Mouse (Mus musculus): Measurements from ENCODE around the gene Ngrn. TPM values are rescaled to one million over a fixed set of nuclear protein-coding genes. Genes with fewer than 3 reads are reported as not detected.

The Ngrn gene
- polyA plus RNA-seq, 1 experiment = 31.1 TPM

DNA sequence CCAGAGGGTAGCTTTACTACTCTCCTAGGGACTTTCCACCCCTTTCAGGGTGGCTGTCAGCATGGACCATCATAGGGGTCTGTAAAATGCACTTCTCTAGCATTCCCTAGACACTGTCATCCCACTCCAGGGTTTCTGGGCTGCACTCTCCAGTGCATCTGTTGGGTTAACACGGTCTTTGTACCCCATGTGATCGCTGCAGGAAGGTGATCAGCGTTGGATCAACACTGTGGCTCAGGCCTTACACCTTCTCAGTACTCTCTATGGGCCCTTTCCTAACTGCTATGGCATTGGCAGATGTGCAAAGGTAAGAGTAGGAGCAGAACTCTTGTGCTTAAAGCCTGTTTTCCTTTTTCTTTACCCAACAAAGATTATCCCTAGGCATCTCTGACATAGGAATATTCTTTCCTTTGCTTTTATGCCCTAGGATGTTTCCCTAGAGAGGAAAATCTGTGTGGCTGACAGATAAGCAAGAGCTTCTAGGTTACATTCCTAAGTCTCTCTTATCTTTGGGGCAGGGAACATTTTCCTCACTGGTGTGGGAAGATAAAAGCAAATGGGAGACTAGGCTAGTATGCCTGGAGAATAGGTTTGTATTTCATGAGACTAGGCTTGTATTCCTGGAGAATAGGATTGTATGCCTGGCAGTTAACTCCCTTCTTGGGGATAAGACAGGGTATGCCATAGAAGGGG is 22.4 kb downstream of the Ngrn start:
- Histone ChIP-seq H3ac (ENCODE audit: control insufficient read depth, insufficient read length, low read depth) (no peak overlapping the region), H3K79me2 (ENCODE audit: control insufficient read depth, insufficient read depth) (no peaks in the 10 kb centered on the region), H3K79me3 (ENCODE audit: low read depth) (no peaks in the 10 kb centered on the region), H3K27me3 (ENCODE audit: control insufficient read depth, insufficient read depth, insufficient read length) (no peaks in the 10 kb centered on the region), H3K36me3 (ENCODE audit: control insufficient read depth, insufficient read depth) (peaks cover 37% of the 10 kb centered on the region), H3K4me3 (ENCODE audit: insufficient read depth, poor library complexity, severe bottlenecking) (no peak overlapping the region)
- TF ChIP-seq CTCF (IDR thresholded peaks at IDR 0.05; ENCODE audit: control insufficient read depth, insufficient read depth, insufficient read length) (no peak), USF1 (IDR thresholded peaks at IDR 0.05; ENCODE audit: low read depth) (no peak), FOSL1 (IDR thresholded peaks at IDR 0.05; ENCODE audit: insufficient read depth, low read length, poor library complexity, severe bottlenecking) (no peak), MYOG (IDR thresholded peaks at IDR 0.05; ENCODE audit: control insufficient read depth, extremely low read depth, insufficient read length) (no peak), CEBPB (IDR thresholded peaks at IDR 0.05; ENCODE audit: low read depth) (no peak), MAX (IDR thresholded peaks at IDR 0.05) (no peak), MYOD1 (IDR thresholded peaks at IDR 0.05; ENCODE audit: control insufficient read depth, insufficient read length, low read depth) (no peak)

DNA sequence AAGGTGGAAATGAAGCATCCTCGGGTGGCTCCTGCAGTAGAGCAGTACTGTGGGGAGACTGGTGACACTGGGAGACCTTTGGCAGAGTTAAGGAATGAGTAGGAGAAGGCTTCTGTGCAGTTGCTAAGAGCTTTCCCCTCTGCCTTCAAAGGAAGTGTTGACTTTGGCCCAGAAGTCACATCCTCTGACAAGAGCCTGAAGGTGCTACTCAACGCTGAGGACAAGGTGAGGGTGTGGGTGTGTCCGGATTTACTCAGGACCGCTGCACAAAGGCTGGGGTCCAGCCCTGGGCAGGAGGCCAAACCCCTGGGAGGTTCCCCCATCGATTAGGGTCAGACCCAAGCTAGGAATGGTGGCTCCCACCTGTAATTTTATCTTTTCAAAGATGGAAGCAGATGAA is 23.4 kb downstream of the Ngrn start:
- H3K4me3 ChIP-seq (ENCODE audit: insufficient read depth, poor library complexity, severe bottlenecking) = no peak overlapping the region
- no peaks in the 10 kb centered on the region for H3K27me3 ChIP-seq (ENCODE audit: control insufficient read depth, insufficient read depth, insufficient read length)
- no peaks in the 10 kb centered on the region for H3K79me2 ChIP-seq (ENCODE audit: control insufficient read depth, insufficient read depth)
- H3ac ChIP-seq (ENCODE audit: control insufficient read depth, insufficient read length, low read depth) = no peak overlapping the region
- H3K36me3 ChIP-seq (ENCODE audit: control insufficient read depth, insufficient read depth) = peaks cover 27% of the 10 kb centered on the region
- H3K79me3 ChIP-seq (ENCODE audit: low read depth) = no peaks in the 10 kb centered on the region
- no peak for TF ChIP-seq MYOG (IDR thresholded peaks at IDR 0.05; ENCODE audit: control insufficient read depth, extremely low read depth, insufficient read length)
- no peak for TF ChIP-seq MAX (IDR thresholded peaks at IDR 0.05)
- no peak for TF ChIP-seq MYOD1 (IDR thresholded peaks at IDR 0.05; ENCODE audit: control insufficient read depth, insufficient read length, low read depth)
- TF ChIP-seq CEBPB (IDR thresholded peaks at IDR 0.05; ENCODE audit: low read depth) = no peak
- TF ChIP-seq FOSL1 (IDR thresholded peaks at IDR 0.05; ENCODE audit: insufficient read depth, low read length, poor library complexity, severe bottlenecking) = no peak
- no peak for TF ChIP-seq CTCF (IDR thresholded peaks at IDR 0.05; ENCODE audit: control insufficient read depth, insufficient read depth, insufficient read length)
- TF ChIP-seq USF1 (IDR thresholded peaks at IDR 0.05; ENCODE audit: low read depth) = no peak

DNA sequence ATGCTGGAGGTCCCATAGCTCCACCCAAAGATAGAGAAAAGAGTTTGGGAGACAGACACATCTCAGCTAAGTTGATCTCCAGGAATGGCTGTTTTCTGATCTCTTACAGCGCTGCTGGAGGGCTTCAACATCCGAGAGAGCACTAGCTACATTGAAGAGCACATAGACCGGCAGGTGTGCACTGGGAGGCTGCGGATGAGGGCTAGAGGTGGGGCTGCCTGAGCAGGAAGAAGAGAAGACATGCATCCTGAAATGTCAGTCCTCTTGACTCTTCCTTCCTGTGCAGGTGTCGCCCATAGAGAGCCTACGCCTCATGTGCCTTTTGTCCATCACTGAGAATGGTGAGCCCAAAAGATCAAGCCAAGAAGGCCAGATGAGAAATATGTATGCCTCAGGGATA is 24.7 kb downstream of the Ngrn start:
- Histone ChIP-seq H3K79me2 (ENCODE audit: control insufficient read depth, insufficient read depth) (no peaks in the 10 kb centered on the region), H3K4me3 (ENCODE audit: insufficient read depth, poor library complexity, severe bottlenecking) (no peak overlapping the region), H3ac (ENCODE audit: control insufficient read depth, insufficient read length, low read depth) (no peak overlapping the region), H3K27me3 (ENCODE audit: control insufficient read depth, insufficient read depth, insufficient read length) (no peaks in the 10 kb centered on the region), H3K79me3 (ENCODE audit: low read depth) (no peaks in the 10 kb centered on the region), H3K36me3 (ENCODE audit: control insufficient read depth, insufficient read depth) (peaks cover 22% of the 10 kb centered on the region)
- TF ChIP-seq FOSL1 (IDR thresholded peaks at IDR 0.05; ENCODE audit: insufficient read depth, low read length, poor library complexity, severe bottlenecking) = no peak
- TF ChIP-seq CTCF (IDR thresholded peaks at IDR 0.05; ENCODE audit: control insufficient read depth, insufficient read depth, insufficient read length) = no peak
- no peak for TF ChIP-seq MAX (IDR thresholded peaks at IDR 0.05)
- TF ChIP-seq MYOG (IDR thresholded peaks at IDR 0.05; ENCODE audit: control insufficient read depth, extremely low read depth, insufficient read length) = no peak
- no peak for TF ChIP-seq CEBPB (IDR thresholded peaks at IDR 0.05; ENCODE audit: low read depth)
- no peak for TF ChIP-seq USF1 (IDR thresholded peaks at IDR 0.05; ENCODE audit: low read depth)
- TF ChIP-seq MYOD1 (IDR thresholded peaks at IDR 0.05; ENCODE audit: control insufficient read depth, insufficient read length, low read depth) = no peak

DNA sequence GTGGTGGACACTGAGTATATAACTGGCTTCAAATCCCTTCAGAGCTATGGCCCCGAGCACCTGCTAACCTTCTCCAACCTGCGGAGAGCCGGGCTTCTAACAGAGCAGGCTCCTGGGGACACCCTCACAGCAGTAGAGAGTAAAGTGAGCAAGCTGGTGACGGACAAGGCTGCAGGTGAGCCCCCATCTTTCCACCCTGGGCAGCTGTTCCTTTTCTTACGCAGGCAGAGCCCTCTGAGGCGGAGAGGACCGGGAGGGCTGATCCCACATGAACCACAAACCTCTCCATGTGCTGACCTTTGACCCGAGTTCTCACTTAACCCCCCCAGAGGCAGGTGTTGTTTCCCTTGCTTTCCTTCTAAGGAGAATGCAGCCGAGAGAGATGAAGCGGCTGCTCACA is 26.7 kb downstream of the Ngrn start:
- Histone ChIP-seq H3K79me3 (ENCODE audit: low read depth) (no peaks in the 10 kb centered on the region), H3K4me3 (ENCODE audit: insufficient read depth, poor library complexity, severe bottlenecking) (no peak overlapping the region), H3K27me3 (ENCODE audit: control insufficient read depth, insufficient read depth, insufficient read length) (no peaks in the 10 kb centered on the region), H3K36me3 (ENCODE audit: control insufficient read depth, insufficient read depth) (peaks cover 17% of the 10 kb centered on the region), H3ac (ENCODE audit: control insufficient read depth, insufficient read length, low read depth) (no peak overlapping the region), H3K79me2 (ENCODE audit: control insufficient read depth, insufficient read depth) (no peaks in the 10 kb centered on the region)
- TF ChIP-seq CEBPB (IDR thresholded peaks at IDR 0.05; ENCODE audit: low read depth) (no peak), USF1 (IDR thresholded peaks at IDR 0.05; ENCODE audit: low read depth) (no peak)

DNA sequence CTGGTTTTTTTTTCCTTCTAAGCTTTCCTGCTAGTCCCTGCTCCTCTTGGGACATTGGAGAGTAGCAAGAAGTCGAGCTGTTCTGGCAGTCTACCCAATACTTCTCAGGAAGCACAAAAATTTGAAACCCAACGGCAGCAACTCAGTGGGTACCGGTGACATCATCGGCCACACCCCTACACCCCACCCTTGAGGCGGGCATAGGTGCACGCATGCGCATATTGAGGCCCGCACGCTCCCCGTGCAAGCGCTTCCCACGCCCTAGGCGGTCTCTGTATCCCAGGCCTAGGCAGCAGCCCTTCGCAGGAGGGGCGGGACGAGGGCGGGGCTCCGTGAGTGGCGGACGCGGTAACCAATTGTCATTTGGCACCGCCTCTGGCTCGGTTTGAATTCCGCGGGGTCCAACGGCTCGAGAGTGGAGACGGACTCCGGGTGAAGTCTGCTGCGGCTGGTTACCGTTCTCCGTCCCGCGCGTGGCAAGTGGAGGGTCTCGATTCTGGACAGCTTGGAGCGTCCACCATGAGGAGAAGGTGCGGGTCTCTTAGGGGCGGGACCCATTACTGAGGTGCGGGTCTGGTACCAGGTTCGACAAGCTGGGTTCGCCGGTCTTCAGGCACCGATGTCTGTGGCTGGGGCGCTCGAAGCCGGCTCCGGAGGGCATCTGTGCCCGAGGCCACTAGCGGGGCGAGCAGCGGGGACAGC is 33.2 kb downstream of the Ngrn start, which contains the start of gene Prc1:
Prc1 (plus strand) TSS at position 389 of the 702 bp plus-strand sequence.
- Histone ChIP-seq H3K27me3 (ENCODE audit: control insufficient read depth, insufficient read depth, insufficient read length) (no peaks in the 10 kb centered on the region), H3K79me3 (ENCODE audit: low read depth) (peaks cover 29% of the 10 kb centered on the region), H3K4me3 (ENCODE audit: insufficient read depth, poor library complexity, severe bottlenecking) (peak within 1 kb of the TSS; percentile 65), H3ac (ENCODE audit: control insufficient read depth, insufficient read length, low read depth) (peak within 1 kb of the TSS; percentile 98), H3K79me2 (ENCODE audit: control insufficient read depth, insufficient read depth) (peaks cover 51% of the 10 kb centered on the region), H3K36me3 (ENCODE audit: control insufficient read depth, insufficient read depth) (no peaks in the 10 kb centered on the region)
- TF ChIP-seq MAX (IDR thresholded peaks at IDR 0.05) (no peak), CEBPB (IDR thresholded peaks at IDR 0.05; ENCODE audit: low read depth) (no peak), USF1 (IDR thresholded peaks at IDR 0.05; ENCODE audit: low read depth) (no peak), FOSL1 (IDR thresholded peaks at IDR 0.05; ENCODE audit: insufficient read depth, low read length, poor library complexity, severe bottlenecking) (no peak), CTCF (IDR thresholded peaks at IDR 0.05; ENCODE audit: control insufficient read depth, insufficient read depth, insufficient read length) (no peak), MYOD1 (IDR thresholded peaks at IDR 0.05; ENCODE audit: control insufficient read depth, insufficient read length, low read depth) (no peak), MYOG (IDR thresholded peaks at IDR 0.05; ENCODE audit: control insufficient read depth, extremely low read depth, insufficient read length) (no peak)

All from C2C12 (cell line).